Mouse (Mus musculus): Measurements from ENCODE around the gene Raet1d. TPM values are rescaled to one million over a fixed set of nuclear protein-coding genes. Genes with fewer than 3 reads are reported as not detected.
"Not testable (repeated sequence)": the region's sequence is repeated elsewhere in the genome, so short reads cannot be mapped to it uniquely, and the experiment has no call there.

Raet1d gene
- total RNA-seq (2018; cell fraction: chromatin; rRNA removed), result 1 to 10 TPM; 2.6 to 9.1 (median 4.4) TPM
- 1 to 10 TPM; 1.1 to 6.0 (median 3.4) TPM for total RNA-seq (2018; cell fraction: cytosol; rRNA removed)
- 1 to 10 TPM; 1.2 to 9.4 (median 4.0) TPM for total RNA-seq (2018; cell fraction: nucleus; rRNA removed)
- polyA plus RNA-seq (2018), result 0.86 to 11.8 TPM (median 4.7 TPM) in 3 replicates

DNA sequence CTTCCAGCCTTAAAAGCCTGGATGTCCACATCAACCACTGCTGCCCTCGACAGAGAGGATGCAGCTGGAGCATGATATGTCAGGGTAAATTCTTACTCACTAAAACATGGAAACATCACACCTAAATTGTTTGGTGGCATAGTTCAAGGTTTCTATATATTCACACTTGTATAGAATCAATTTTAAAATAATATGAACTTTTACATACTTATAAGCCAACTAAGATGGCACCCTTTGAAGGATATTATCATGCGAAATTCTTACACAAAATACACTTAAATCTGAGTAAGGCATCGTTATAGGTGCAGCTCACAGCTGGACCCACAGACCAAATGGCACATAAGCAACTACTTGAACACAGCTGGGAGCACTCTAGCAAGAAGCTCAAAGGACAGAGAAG is at the start of gene Raet1d:
TSS of gene Raet1d (plus strand) at position 301 of the 400 bp plus-strand sequence.
- H3K79me2 ChIP-seq (ENCODE audit: inconsistent target); H3K27ac ChIP-seq; H3K36me3 ChIP-seq (ENCODE audit: inconsistent target); H3K4me3 ChIP-seq (ENCODE audit: inconsistent target): not testable (repeated sequence)
- WGBS (ENCODE audit: missing documents), result 68% methylated on average over 2 of the region's 3 CpGs

DNA sequence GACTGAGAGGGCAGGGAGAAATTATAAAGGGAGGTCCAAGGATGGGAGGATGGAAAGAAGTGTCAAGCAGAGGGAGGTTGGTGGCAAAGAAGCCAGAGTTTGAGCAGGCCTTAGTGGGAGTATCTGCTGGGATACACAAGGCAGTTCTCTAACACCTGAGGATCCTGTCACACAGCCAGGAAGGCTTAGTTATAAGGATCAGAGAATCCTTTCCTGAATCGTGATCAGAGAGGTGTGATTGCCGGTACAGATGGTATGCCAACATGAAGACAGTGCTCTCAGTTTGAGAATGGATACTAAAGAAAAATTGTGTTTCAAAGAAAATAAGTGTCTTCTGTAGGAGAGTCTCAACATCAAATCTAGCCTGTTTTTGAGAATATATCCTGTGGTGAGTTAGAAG is 37.5 kb upstream of the Raet1d start:
- Histone ChIP-seq H3K4me3 (ENCODE audit: inconsistent target) (no peak overlapping the region), H3K36me3 (ENCODE audit: inconsistent target) (peaks cover 28% of the 10 kb centered on the region), H3K27ac (no peak overlapping the region), H3K79me2 (ENCODE audit: inconsistent target) (no peaks in the 10 kb centered on the region)
- WGBS (ENCODE audit: missing documents), result 100% methylated on average over 2 of the region's 2 CpGs

GRCm38 (mm10) chr10:22345721-22346120 is 14.6 kb upstream of the Raet1d start:
- 77% methylated on average over 4 of the region's 4 CpGs for WGBS (ENCODE audit: missing documents)
- H3K79me2 ChIP-seq (ENCODE audit: inconsistent target); H3K36me3 ChIP-seq (ENCODE audit: inconsistent target); H3K4me3 ChIP-seq (ENCODE audit: inconsistent target); H3K27ac ChIP-seq: not testable (repeated sequence)

DNA sequence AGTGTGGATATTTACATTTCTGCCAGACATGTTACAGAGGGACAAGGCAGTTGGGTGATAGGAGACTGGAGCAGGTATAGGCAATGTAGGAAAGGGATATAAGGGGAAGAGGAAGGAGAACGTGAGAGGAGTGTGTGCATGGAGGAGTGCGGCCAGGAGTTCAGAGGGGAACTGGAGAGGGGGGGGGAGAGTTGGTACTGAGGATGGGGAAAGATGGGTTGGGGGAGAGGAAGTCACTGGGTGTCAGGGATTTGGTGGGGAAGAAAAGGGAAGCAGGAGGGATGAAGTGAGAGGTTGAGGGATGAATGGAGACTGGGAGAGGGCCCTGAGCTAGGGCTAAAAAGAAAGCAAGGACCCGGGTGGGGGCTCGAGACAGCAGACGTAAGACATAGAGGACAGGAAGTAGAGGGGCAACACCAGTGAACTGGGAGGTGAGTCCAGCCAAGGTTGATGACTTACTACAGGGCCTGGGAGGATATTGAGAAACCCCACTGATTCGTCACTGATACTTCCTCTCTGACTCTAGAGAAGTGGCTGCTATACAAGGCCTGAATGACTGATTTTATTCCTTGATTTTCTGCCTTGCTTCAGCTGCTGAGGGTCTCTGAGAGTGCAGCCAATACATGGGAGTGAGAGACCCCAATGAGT is 6.7 kb upstream of the Raet1d start:
- not testable (repeated sequence) for H3K36me3 ChIP-seq (ENCODE audit: inconsistent target); H3K4me3 ChIP-seq (ENCODE audit: inconsistent target); H3K79me2 ChIP-seq (ENCODE audit: inconsistent target)
- WGBS (ENCODE audit: missing documents), result 25% methylated on average over 4 of the region's 6 CpGs
- H3K27ac ChIP-seq, result peak overlapping the region; percentile 38

GRCm38 (mm10) chr10:22354196-22354574 is 6.2 kb upstream of the Raet1d start:
- H3K79me2 ChIP-seq (ENCODE audit: inconsistent target); H3K4me3 ChIP-seq (ENCODE audit: inconsistent target); H3K36me3 ChIP-seq (ENCODE audit: inconsistent target): not testable (repeated sequence)
- H3K27ac ChIP-seq, result peak overlapping the region; percentile 38
- WGBS (ENCODE audit: missing documents), result 3% methylated on average over 2 of the region's 2 CpGs

DNA sequence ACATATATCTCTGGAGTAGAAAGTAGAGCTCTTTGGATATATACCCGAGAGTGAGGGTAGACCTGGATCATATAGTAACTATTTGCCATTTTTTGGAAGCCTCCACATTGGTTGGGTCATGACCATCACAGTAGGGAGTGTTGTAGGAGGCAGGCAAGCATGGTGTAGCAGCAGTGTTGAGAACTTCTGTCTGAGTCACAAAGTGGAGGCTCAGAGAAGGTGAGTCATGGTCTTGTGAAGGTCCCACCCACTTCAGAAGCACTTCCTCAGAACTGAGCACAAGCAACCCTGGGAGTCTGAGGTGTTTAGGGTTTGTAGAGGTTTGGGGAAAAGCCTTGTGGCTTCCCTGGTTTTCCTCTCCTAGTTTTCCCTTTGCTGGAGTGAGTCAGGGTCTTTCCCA is 3.0 kb upstream of the Raet1d start:
- H3K79me2 ChIP-seq (ENCODE audit: inconsistent target); H3K27ac ChIP-seq; H3K4me3 ChIP-seq (ENCODE audit: inconsistent target); H3K36me3 ChIP-seq (ENCODE audit: inconsistent target): not testable (repeated sequence)
- WGBS (ENCODE audit: missing documents), result 100% methylated on average over 1 of the region's 1 CpGs

- not testable (repeated sequence) for H3K36me3 ChIP-seq (ENCODE audit: inconsistent target); H3K27ac ChIP-seq; H3K79me2 ChIP-seq (ENCODE audit: inconsistent target); H3K4me3 ChIP-seq (ENCODE audit: inconsistent target)
- no CpG with 5 or more reads among the region's 2 CpGs for WGBS (ENCODE audit: missing documents)
Observed at GRCm38 (mm10) chr10:22360957-22361356, 605 bp downstream of the Raet1d start.

DNA sequence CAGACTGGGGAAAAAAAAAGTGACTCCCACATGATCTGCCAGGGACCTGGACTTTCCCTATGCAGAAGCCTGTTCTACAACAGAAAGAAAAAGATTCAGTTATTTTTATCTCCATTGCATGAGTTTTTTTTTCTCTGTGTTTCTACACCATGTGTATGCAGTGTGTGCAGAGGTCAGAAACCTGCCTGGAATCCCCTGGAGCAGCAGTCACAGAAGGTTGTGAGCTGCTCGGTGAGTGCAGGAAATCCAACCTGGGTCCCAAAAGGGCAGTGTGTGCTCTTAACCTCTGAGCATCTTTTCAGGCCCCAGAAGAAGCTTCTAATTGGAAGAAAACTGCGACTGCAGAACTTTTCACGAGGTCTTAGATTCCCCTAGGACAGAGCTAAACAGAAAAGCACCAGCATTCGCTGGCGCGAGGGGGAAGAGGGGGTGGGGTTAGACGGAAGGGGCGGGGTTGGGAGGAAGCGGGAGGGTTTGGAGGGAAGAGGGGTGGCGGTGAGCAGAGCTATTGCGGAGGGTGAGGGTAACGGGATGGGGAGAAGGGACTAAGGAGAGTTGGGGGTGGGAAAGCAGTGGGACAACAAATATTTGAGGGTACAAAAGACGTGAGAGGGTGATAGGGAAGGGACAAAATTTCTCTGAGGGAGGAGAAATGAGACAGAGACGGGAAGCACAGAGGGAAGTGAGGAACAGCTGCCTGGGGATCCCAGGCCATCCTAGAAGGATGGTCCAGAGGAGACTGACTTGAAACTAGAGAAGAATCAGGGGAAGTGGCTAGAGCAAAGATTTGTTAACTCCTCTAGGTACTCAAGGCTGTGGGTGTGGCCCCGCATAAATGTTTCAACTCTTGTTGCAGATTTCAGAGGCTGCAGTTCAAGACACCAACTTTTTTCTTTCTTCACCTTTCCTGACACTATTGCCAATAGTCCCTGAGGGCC is 1.3 kb downstream of the Raet1d start:
- not testable (repeated sequence) for H3K4me3 ChIP-seq (ENCODE audit: inconsistent target); H3K36me3 ChIP-seq (ENCODE audit: inconsistent target); H3K27ac ChIP-seq; H3K79me2 ChIP-seq (ENCODE audit: inconsistent target)
- WGBS (ENCODE audit: missing documents), result no CpG with 5 or more reads among the region's 15 CpGs

- H3K27ac ChIP-seq; H3K36me3 ChIP-seq (ENCODE audit: inconsistent target); H3K4me3 ChIP-seq (ENCODE audit: inconsistent target); H3K79me2 ChIP-seq (ENCODE audit: inconsistent target): not testable (repeated sequence)
- WGBS (ENCODE audit: missing documents), result no CpG with 5 or more reads among the region's 2 CpGs
Observed at GRCm38 (mm10) chr10:22362466-22362865, 2.1 kb downstream of the Raet1d start.

DNA sequence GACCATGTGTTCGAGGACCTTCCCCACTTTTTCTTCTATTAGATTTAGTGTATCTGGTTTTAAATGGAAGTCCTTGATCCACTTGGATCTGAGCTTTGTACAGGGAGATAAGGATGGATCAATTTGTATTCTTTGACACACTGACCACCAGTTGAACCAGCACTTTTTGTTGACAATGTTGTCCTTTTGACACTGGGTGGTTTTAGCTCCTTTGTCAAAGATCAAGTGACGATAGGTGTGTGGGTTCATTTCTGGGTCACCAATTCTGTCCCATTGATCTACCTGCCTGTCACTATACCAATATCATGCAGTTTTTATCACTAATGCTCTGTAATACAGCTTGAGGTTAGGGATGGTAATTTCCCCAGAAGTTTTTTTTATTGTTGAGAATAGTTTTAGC is 4.6 kb downstream of the Raet1d start:
- not testable (repeated sequence) for H3K79me2 ChIP-seq (ENCODE audit: inconsistent target); H3K36me3 ChIP-seq (ENCODE audit: inconsistent target); H3K4me3 ChIP-seq (ENCODE audit: inconsistent target); H3K27ac ChIP-seq
- WGBS (ENCODE audit: missing documents), result no CpG with 5 or more reads among the region's 2 CpGs

- not testable (repeated sequence) for H3K36me3 ChIP-seq (ENCODE audit: inconsistent target); H3K4me3 ChIP-seq (ENCODE audit: inconsistent target); H3K27ac ChIP-seq; H3K79me2 ChIP-seq (ENCODE audit: inconsistent target)
- 0% methylated on average over 1 of the region's 10 CpGs for WGBS (ENCODE audit: missing documents)
Observed at GRCm38 (mm10) chr10:22381226-22381625, 20.9 kb downstream of the Raet1d start.

DNA sequence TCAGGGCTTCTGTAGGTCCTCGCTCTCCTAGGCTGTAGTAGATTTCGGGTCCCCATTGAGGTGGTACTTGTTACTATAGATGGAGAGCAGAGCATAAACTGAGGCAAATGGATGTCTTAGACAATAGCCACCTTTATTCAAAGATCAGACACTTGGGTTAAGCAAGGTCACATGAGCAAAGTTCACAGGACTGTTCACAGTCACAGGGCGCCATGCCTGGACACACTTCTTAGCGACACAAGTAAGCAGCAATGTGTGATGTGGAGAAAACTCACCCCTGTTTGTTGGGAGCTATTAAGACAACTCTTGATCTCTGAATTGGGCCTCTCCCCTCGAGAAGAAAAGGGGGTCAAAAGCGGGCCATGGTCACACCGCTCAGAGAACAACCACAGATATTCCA is 29.8 kb downstream of the Raet1d start:
- not testable (repeated sequence) for H3K4me3 ChIP-seq (ENCODE audit: inconsistent target); H3K79me2 ChIP-seq (ENCODE audit: inconsistent target); H3K27ac ChIP-seq; H3K36me3 ChIP-seq (ENCODE audit: inconsistent target)
- 92% methylated on average over 7 of the region's 7 CpGs for WGBS (ENCODE audit: missing documents)

- not testable (repeated sequence) for H3K4me3 ChIP-seq (ENCODE audit: inconsistent target); H3K27ac ChIP-seq; H3K36me3 ChIP-seq (ENCODE audit: inconsistent target); H3K79me2 ChIP-seq (ENCODE audit: inconsistent target)
- no CpG with 5 or more reads among the region's 5 CpGs for WGBS (ENCODE audit: missing documents)
Observed at GRCm38 (mm10) chr10:22391616-22392015, 31.3 kb downstream of the Raet1d start.

- H3K36me3 ChIP-seq (ENCODE audit: inconsistent target); H3K79me2 ChIP-seq (ENCODE audit: inconsistent target); H3K4me3 ChIP-seq (ENCODE audit: inconsistent target); H3K27ac ChIP-seq: not testable (repeated sequence)
- WGBS (ENCODE audit: missing documents), result no CpG with 5 or more reads among the region's 2 CpGs
Observed at GRCm38 (mm10) chr10:22393028-22393824, 32.9 kb downstream of the Raet1d start.
